Mouse (Mus musculus) heart, embryonic 12.5 days (tissue): Measurements from ENCODE around the gene Uchl5. TPM values are rescaled to one million over a fixed set of nuclear protein-coding genes. Genes with fewer than 3 reads are reported as not detected.
A peak's percentile ranks its signal among the peaks of the same experiment; 100 is the strongest.

Experiments used
- ATAC-seq: fragments of 200-750 bp; cut with Nextera tagmentation; 2 replicates; pipeline ENCODE4 v1.8.0; 2017; ENCODE audit warnings: moderate TSS enrichment, moderate library complexity; ENCODE audit not compliant: insufficient number of reproducible peaks, low FRiP score
- H3K27ac ChIP-seq: fragments of 300-500 bp; sonication (generic); 2 replicates; pipeline ENCODE4 v1.5.1; 2016; ENCODE audit warnings: mild to moderate bottlenecking, moderate library complexity; ENCODE audit not compliant: poor library complexity, severe bottlenecking
- H3K27me3 ChIP-seq: fragments of 300-500 bp; sonication (generic); replicated peaks from 2 replicates; pipeline ENCODE4 v1.6.1; 2016; ENCODE audit warnings: mild to moderate bottlenecking, moderate library complexity
- H3K36me3 ChIP-seq: fragments of 300-500 bp; sonication (generic); 2 replicates; pipeline ENCODE4 v1.6.1; 2016; ENCODE audit warnings: mild to moderate bottlenecking, moderate library complexity
- H3K4me1 ChIP-seq: fragments of 300-500 bp; sonication (generic); replicated peaks from 2 replicates; pipeline ENCODE4 v1.6.1; 2016; ENCODE audit warnings: mild to moderate bottlenecking
- H3K4me2 ChIP-seq: fragments of 300-500 bp; sonication (generic); 2 replicates; pipeline ENCODE4 v1.6.1; 2016; ENCODE audit warnings: mild to moderate bottlenecking, moderate library complexity
- H3K4me3 ChIP-seq: fragments of 300-500 bp; sonication (generic); 2 replicates; pipeline ENCODE4 v1.5.1; 2016; ENCODE audit warnings: mild to moderate bottlenecking
- H3K9ac ChIP-seq: fragments of 300-500 bp; sonication (generic); 2 replicates; pipeline ENCODE4 v1.6.1; 2016; ENCODE audit warnings: mild to moderate bottlenecking, moderate library complexity
- H3K9me3 ChIP-seq: fragments of 300-500 bp; sonication (generic); replicated peaks from 2 replicates; pipeline ENCODE4 v1.6.1; 2016; ENCODE audit warnings: mild to moderate bottlenecking, moderate library complexity
- WGBS: fragments of 180-500 bp; shearing (Covaris S2); methylation state at CpG from one replicate; pipeline ENCODE4 v1.1.7; 2016; 5-methylcytosine and 5-hydroxymethylcytosine counted together
- polyA plus RNA-seq: library from polyadenylated mRNA; unstranded; fragments of >200 nt; fragmentation: Nextera tagmentation; extraction: Ambion mirVana; gene quantifications from 2 replicates; pipeline ENCODE4 v1.2.1, GENCODE M21; 2016

Uchl5 gene
- 63.7 and 70.4 TPM in 2 replicates for polyA plus RNA-seq

GRCm38 (mm10) chr1:143776446-143777411 is at the start of gene Uchl5, which contains the start of gene Trove2:
Gene Uchl5, plus strand, starts transcription at chr1:143777272.
Gene Trove2, minus strand, starts transcription at chr1:143777068.
- under 1% methylated on average over 82 of the region's 84 CpGs for WGBS

GRCm38 (mm10) chr1:143727701-143728445 is 49.2 kb upstream of the Uchl5 start:
- Histone ChIP-seq H3K9me3 (0 out of 2 replicates have a peak, but pooled peaks cover 3% of the 10 kb centered on the region), H3K4me3 (no peak overlapping the region), H3K9ac (no peak overlapping the region), H3K4me2 (no peak overlapping the region), H3K36me3 (no peaks in the 10 kb centered on the region), H3K27ac (no peak overlapping the region), H3K27me3 (no peaks in the 10 kb centered on the region), H3K4me1 (0 out of 2 replicates have a peak, but pooled peaks cover 3% of the 10 kb centered on the region)
- 60% methylated on average over 9 of the region's 9 CpGs for WGBS
- ATAC-seq: no peak

More at GRCm38 (mm10) chr1:143776446-143777411, at the start of gene Uchl5, which contains the start of gene Trove2:
- Histone ChIP-seq H3K4me1 (peaks cover 20% of the 10 kb centered on the region), H3K27ac (peak within 1 kb of the TSS; percentile 83), H3K4me2 (peak within 1 kb of the TSS; percentile 90), H3K36me3 (no peaks in the 10 kb centered on the region), H3K27me3 (no peaks in the 10 kb centered on the region), H3K9ac (peak within 1 kb of the TSS; percentile 99), H3K4me3 (peak within 1 kb of the TSS; percentile 99), H3K9me3 (no peaks in the 10 kb centered on the region)
- ATAC-seq: peak; percentile 98

GRCm38 (mm10) chr1:143730899-143731298 is 46.2 kb upstream of the Uchl5 start:
- Histone ChIP-seq H3K9me3 (0 out of 2 replicates have a peak, but pooled peaks cover 3% of the 10 kb centered on the region), H3K27ac (no peak overlapping the region), H3K27me3 (no peaks in the 10 kb centered on the region), H3K9ac (no peak overlapping the region), H3K4me1 (no peaks in the 10 kb centered on the region), H3K4me3 (no peak overlapping the region), H3K4me2 (no peak overlapping the region), H3K36me3 (no peaks in the 10 kb centered on the region)
- WGBS: 67% methylated on average over 2 of the region's 2 CpGs
- ATAC-seq: no peak

GRCm38 (mm10) chr1:143731691-143732090 is 45.4 kb upstream of the Uchl5 start:
- Histone ChIP-seq H3K4me3 (no peak overlapping the region), H3K4me2 (no peak overlapping the region), H3K36me3 (no peaks in the 10 kb centered on the region), H3K4me1 (no peaks in the 10 kb centered on the region), H3K9me3 (0 out of 2 replicates have a peak, but pooled peaks cover 3% of the 10 kb centered on the region), H3K27me3 (no peaks in the 10 kb centered on the region), H3K9ac (no peak overlapping the region), H3K27ac (no peak overlapping the region)
- ATAC-seq: no peak
- 62% methylated on average over 4 of the region's 4 CpGs for WGBS

- H3K4me2 ChIP-seq: no peak overlapping the region
- WGBS: 69% methylated on average over 5 of the region's 5 CpGs
- H3K36me3 ChIP-seq: no peaks in the 10 kb centered on the region
- no peaks in the 10 kb centered on the region for H3K4me1 ChIP-seq
- H3K9ac ChIP-seq: no peak overlapping the region
- no peak for ATAC-seq
- H3K27ac ChIP-seq: no peak overlapping the region
- no peak overlapping the region for H3K4me3 ChIP-seq
- 0 out of 2 replicates have a peak, but pooled peaks cover 3% of the 10 kb centered on the region for H3K9me3 ChIP-seq
- H3K27me3 ChIP-seq: no peaks in the 10 kb centered on the region
These were observed 43.1 kb upstream of the Uchl5 start for GRCm38 (mm10) chr1:143733914-143734410.

- Histone ChIP-seq H3K9me3 (no peaks in the 10 kb centered on the region), H3K27me3 (no peaks in the 10 kb centered on the region), H3K4me1 (peaks cover 3% of the 10 kb centered on the region; the same call in 1 of the 2 replicates), H3K9ac (peak overlapping the region; percentile 89), H3K4me3 (peak overlapping the region; percentile 74), H3K36me3 (peaks cover 21% of the 10 kb centered on the region), H3K27ac (no peak overlapping the region), H3K4me2 (peak overlapping the region; percentile 87)
- ATAC-seq: no peak
- WGBS: 24% methylated on average over 11 of the region's 11 CpGs
These were observed 38.3 kb upstream of the Uchl5 start for GRCm38 (mm10) chr1:143738811-143739210.

- peak; percentile 93 for ATAC-seq
- H3K9ac ChIP-seq: peak overlapping the region; percentile 89
These were observed 37.4 kb upstream of the Uchl5 start for GRCm38 (mm10) chr1:143739361-143740350.

GRCm38 (mm10) chr1:143740581-143740980 is 36.5 kb upstream of the Uchl5 start:
- WGBS: 89% methylated on average over 10 of the region's 10 CpGs
- H3K4me2 ChIP-seq: peak overlapping the region; percentile 87
- no peak for ATAC-seq
- no peak overlapping the region for H3K27ac ChIP-seq
- H3K9me3 ChIP-seq: no peaks in the 10 kb centered on the region
- no peak overlapping the region for H3K9ac ChIP-seq
- no peak overlapping the region for H3K4me3 ChIP-seq
- H3K36me3 ChIP-seq: peaks cover 35% of the 10 kb centered on the region
- no peaks in the 10 kb centered on the region for H3K27me3 ChIP-seq
- peaks cover 3% of the 10 kb centered on the region; the same call in 1 of the 2 replicates for H3K4me1 ChIP-seq

More at GRCm38 (mm10) chr1:143739361-143740350, 37.4 kb upstream of the Uchl5 start:
- H3K9me3 ChIP-seq: no peaks in the 10 kb centered on the region
- H3K4me2 ChIP-seq: peak overlapping the region; percentile 87
- no peaks in the 10 kb centered on the region for H3K27me3 ChIP-seq
- H3K27ac ChIP-seq: peak overlapping the region; percentile 81
- H3K4me1 ChIP-seq: peaks cover 3% of the 10 kb centered on the region; the same call in 1 of the 2 replicates
- peaks cover 28% of the 10 kb centered on the region for H3K36me3 ChIP-seq
- 4% methylated on average over 70 of the region's 71 CpGs for WGBS
- H3K4me3 ChIP-seq: peak overlapping the region; percentile 74

- ATAC-seq: no peak
- 86% methylated on average over 5 of the region's 5 CpGs for WGBS
These were observed 35.7 kb upstream of the Uchl5 start for GRCm38 (mm10) chr1:143741331-143741730.

GRCm38 (mm10) chr1:143742186-143742585 is 34.9 kb upstream of the Uchl5 start:
- H3K9ac ChIP-seq: no peak overlapping the region
- no peaks in the 10 kb centered on the region for H3K9me3 ChIP-seq
- 91% methylated on average over 6 of the region's 6 CpGs for WGBS
- ATAC-seq: no peak
- no peaks in the 10 kb centered on the region for H3K27me3 ChIP-seq
- no peak overlapping the region for H3K4me2 ChIP-seq
- no peak overlapping the region for H3K4me3 ChIP-seq
- peaks cover 49% of the 10 kb centered on the region for H3K36me3 ChIP-seq
- peaks cover 3% of the 10 kb centered on the region; the same call in 1 of the 2 replicates for H3K4me1 ChIP-seq
- no peak overlapping the region for H3K27ac ChIP-seq

More at GRCm38 (mm10) chr1:143741331-143741730, 35.7 kb upstream of the Uchl5 start:
- peaks cover 42% of the 10 kb centered on the region for H3K36me3 ChIP-seq
- no peaks in the 10 kb centered on the region for H3K27me3 ChIP-seq
- H3K9me3 ChIP-seq: no peaks in the 10 kb centered on the region
- H3K4me2 ChIP-seq: no peak overlapping the region
- no peak overlapping the region for H3K9ac ChIP-seq
- peaks cover 3% of the 10 kb centered on the region; the same call in 1 of the 2 replicates for H3K4me1 ChIP-seq
- no peak overlapping the region for H3K27ac ChIP-seq
- no peak overlapping the region for H3K4me3 ChIP-seq
